Mouse (Mus musculus) bone marrow macrophage, adult 2 months (primary cell): ENCODE data around the gene Jak3.

ENCODE experiments used
- CTCF ChIP-seq: IDR thresholded peaks from 2 replicates; pipeline ENCODE4 v1.5.1; 2012; ENCODE audit warnings: low read depth, mild to moderate bottlenecking, low read length, moderate library complexity
- POLR2A ChIP-seq: IDR thresholded peaks from 2 replicates; pipeline ENCODE4 v1.6.1; 2012; ENCODE audit warnings: mild to moderate bottlenecking, low read depth, low read length, borderline replicate concordance

GRCm38 (mm10) chr8:71665331-71666130 is 10.6 kb upstream of the Jak3 start:
- no peak for TF ChIP-seq CTCF
- no peak for TF ChIP-seq POLR2A
